Mouse (Mus musculus): ENCODE results near the gene Mfsd4a.
A peak's percentile ranks its signal among the peaks of the same experiment; 100 is the strongest.

Mfsd4a gene

DNA sequence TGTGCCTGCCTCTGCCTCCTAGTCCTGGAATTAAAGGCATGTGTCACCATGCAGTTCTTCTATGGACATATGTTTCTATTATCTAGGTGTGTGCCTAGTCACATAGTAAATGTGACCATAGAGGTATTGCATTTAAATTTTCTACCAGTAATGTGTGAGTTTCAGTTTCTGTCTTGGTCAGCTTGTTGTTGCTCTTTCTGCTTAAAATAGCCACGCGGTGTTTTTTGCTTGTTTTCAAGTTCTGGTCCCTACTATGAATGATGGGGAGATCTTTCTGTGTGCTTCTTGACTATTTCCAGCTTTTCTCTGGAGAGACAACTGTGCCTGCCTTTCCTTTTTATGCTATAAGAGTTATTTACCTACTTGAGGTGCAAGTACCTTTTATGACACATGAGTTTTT lies 56.1 kb downstream of the Mfsd4a start:
- no peak for DNase-seq

DNA sequence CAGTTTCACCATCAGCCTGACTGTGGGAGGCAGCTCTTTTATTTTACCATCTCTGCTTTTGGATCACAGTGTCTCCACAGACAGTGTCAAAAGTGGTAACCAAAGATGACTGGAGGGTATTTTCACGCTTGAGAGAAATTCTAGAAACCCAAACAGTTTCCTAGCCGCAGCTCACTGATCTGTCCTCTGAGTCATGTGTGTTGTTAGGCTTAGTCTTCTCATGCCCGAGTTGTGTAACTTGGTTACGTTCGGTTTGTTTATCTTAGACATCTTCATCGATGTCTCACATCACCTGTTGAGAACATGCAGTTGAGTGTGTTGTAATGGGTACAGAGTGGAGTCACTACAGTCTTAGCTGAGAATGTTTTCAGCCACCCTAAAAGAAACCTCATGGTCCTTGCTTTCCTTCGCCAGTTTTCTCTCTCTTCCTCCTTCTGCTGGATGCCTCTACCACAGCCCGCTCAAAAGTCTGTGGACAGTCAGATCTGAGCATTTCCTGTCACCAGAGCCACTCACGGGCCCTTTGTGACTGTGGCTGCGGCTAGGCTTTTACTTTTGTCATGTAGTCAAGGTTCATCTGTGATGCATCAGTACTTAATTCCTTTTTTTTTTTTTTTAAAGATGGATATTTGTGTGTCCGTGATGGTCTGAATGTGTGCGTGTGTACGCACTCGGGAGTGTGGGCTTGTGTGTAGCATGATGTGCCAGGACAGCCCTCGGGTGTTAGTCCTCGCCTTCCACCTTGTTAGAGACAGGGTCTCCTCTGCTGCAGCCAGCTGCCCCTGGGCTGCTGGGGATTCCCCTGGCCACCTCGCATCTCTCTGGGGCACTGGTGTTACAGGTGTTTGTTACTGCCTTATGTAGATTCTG lies 57.0 kb downstream of the Mfsd4a start:
- no peak for DNase-seq

DNA sequence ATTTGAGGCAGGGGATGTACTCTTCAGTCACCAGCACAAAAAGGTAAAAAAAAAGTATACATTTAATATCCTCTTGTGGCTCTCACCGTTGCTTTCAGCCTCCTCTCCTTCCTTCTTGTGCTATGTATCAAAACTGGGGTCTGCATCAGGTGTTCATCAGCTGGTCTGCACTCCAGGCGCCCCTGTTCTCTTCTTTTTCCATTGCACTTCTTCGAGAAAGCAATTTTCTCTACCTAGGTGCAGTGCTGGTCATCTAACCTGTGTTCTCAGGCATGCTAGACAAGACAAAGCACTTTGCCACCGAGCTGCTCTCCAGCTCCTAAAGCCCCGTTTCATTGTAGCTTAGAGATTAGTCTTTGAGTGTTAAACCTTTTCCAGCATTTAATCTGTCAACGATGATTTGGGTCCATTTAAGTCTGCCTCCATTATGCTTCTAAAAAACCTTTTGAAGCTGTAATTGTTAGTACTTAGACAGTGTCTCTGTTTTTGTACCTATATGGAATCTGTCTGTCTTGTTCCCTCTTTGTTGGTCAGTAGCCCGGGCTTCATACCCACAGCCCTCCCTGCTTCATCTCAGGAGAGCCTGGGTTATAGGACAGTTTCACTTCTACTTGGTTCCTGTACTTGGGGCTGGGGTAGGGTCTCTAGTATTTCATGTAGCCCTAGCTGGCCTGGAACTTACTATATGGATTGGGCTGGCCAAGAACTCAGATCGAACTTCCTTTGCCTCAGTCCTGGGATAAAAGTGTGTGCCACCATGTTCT lies 58.8 kb downstream of the Mfsd4a start:
- DNase-seq: no peak

DNA sequence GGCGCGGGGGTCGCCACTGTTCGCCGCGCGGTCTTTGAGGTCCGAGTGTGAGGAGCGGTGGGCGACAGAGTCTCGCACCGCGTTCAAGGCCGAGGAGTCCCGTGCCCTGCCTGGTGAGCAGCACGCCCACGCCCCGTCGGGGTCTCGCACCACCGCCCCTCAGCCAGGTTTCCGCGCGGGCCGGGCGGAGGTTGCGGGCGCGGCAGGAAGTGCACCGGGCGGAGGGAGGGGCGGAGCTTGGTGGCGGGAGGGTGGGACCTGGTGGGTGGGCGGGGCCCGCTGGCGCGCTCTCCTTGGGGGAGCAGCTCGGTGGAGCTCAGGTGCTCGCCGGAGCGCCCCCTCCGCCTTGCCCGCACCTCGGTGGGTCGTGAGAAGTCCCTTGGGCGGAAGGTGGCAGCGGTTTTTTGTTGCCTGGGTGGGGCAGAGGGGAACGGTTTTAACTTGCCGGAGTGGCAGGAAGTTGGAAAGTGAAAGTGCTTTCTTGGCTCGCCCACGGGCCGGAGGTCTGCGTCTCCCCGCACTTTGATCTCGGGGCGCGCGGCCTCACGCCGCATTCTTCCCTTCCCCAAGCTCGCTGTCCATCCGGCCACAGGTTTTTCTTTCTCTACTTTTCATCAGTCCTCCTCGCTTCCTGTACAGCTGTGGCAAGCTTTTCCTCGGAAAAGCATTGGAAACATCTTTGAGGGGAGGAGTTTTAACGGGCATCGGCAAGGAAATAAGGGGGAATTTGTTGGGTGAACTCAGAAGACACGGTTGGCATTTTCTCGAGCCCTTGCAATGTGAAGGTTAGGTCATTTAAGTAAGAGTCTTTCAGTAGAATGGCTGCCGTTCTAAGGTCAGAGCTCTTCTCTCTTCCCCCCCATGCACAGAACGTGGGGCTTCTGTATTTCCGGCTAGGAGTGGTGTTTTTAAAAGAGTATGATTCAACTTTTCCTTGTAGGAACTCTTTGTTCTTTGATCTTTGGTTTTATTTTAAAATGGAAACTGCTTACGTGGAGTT lies 59.7 kb downstream of the Mfsd4a start:
- peak; percentile 91 for DNase-seq

DNA sequence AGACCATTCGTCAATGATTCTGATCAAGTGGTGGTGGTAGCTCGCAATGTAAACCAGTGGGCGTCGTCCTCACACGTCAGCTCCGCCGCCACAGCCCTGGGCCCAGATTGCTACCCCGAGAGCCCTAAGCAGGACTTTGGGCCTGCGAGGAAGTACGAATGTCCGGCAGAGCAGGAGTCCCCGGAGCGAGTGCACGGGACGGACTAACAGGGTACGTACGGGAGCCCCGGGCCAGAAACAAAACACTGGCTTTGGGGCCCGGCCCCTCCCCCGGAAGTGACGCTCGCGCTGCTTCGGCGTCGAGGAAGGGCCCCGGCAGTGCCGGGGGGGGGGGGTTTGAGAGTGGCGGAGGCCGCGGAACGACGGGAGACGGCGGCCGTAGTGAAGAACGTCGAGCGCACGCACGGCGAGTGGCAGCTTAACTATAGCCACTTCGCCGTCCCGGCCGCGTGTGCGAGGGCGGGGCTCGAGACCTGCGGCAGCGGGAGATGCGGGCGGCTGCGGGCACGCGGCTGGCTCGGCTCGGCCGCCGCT lies 60.5 kb downstream of the Mfsd4a start, which contains the start of gene Elk4:
Elk4 (plus strand) TSS at position 326 of the 534 bp plus-strand sequence.
- DNase-seq: peak; percentile 94

DNA sequence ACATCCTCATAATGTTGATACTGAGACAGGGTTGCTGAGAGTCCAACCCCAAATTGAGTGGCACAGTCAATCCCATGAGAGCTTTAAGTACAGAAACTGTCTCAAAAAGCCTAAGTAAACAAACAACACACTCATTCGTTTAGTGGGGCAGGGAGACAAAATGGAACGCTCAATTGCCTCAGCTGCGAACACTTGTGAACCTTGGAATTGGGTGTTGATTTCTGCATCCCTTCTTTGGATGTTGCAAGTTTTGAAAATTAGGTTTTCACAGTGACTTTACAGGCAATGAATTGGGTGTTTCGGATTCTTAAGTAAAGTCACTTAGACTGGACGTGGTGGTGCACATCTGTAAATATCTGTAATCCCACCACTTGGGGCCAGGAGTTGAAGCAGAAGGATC lies 61.1 kb downstream of the Mfsd4a start:
- DNase-seq: no peak

DNA sequence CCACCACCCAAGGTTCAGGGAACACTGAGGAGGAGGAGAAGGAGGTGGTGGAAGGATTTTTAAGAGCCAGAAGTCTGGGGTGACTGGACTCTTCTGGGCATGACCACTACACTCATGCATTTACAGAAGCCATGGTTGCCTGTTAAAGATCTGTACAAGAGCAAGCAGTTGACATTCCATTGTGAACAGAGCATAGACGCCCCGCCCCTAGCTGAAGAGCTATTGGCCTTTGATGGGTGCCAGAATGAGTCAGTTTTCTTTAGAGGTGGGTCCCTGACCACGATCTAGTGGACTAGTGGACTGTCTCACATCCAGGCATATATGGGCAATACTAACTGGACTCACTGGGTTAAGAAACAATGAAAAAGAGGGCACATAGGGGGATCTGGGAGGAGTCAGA lies 61.8 kb downstream of the Mfsd4a start:
- DNase-seq: no peak

DNA sequence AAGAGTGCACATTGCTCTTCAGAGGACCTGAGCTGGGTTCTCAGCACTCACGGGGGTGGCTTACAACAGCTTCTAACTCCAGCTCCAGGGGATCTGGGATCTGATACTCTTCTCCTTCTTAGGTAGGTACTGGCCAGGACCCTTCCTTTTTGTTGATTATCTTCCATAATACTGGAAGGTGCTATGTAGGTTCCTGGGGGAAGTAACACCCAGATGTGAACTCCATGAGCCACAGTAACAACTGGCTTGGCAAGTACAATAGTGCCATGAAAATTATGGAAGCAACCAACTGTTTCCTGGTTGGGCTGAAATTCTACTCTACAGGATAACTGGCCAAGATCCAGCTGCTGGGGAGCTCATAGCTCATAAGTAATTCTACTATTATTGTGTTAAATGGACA lies 62.4 kb downstream of the Mfsd4a start:
- DNase-seq: no peak

DNA sequence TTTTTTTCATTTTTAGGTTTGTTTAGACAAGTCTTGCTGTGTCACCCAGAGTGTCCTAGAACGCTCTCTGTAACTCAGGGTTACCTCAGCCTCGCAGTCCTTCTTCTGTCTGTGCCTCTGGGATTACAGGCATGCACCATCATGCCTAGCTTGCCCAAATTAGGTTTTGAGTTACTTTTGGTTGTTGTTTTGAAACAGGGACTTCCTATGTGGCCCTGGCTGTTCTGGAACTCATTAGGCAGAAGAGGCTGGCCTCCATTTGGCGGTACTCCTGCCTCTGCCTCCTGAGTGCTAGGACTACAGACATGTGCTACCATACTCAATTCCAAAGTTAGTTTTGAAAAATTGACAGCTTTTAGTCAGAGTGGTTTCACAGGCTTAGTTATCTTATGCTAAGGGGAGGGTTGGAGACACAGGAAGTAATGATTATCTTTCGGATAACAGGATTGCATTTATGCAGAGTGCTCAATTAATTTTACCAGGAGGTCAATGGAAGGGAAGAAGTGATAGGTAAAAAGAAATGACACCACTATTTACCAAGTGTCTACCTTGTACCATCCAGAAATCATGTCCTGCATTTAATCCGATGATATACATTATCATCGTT lies 63.2 kb downstream of the Mfsd4a start:
- no peak for DNase-seq

DNA sequence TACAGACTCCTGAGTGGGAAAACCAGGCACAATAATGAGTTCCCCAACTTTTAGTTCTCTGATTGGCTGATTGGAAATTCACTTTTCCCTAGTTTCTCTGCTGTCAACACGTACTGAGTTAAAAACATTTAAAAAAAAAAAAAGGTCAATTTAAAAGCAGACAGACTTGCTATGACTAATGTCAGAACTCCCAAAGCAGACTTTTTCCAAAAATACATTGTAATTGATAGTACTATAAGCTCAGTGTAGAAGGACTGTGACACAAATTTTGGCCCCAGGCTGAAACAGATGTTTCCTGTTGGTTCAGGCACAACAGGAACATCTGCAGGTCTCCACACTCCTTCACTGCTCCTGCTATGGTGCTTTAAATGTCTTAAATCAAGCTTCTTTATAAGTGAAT lies 64.0 kb downstream of the Mfsd4a start:
- DNase-seq: no peak

DNA sequence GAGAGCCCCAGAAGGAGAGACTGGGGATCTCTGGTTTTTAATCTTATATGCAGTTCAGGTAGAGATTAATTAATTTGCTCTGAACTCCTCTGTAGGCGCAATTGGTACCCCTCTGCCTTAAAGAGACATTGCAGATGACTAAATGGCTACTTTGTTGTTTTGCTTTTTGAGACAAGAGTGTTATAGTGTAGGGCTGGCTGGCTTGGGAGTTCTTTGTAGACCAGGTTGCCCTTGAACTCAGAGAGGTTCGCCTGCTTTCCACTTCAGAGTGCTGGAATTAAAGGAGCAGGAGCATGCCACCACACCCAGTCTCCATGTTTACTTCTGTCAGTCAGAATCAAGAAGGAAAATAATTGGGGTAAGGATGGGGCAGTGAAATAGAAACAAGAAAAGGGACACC lies 64.8 kb downstream of the Mfsd4a start:
- DNase-seq: no peak

DNA sequence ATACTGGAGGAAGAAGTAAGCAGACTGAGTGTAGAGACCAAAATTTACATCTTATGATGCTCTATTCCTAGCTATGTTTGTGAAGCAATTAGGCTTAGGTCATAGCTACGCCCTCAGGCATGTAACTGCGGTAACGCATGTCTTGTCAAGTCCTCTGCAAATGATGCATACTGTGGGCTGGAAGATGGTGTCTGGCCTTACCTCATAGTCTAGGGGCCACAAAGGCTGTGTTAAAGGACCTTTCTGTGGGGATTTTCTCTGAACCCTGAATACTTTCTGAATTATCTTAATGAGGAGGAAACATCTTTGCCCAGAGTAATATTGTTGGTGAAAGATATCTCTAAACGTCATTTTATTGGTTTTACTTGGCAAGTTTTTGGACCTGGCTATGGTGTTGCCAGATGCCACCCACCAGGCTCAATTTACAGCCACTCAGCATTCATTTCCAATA lies 66.0 kb downstream of the Mfsd4a start:
- no peak for DNase-seq

DNA sequence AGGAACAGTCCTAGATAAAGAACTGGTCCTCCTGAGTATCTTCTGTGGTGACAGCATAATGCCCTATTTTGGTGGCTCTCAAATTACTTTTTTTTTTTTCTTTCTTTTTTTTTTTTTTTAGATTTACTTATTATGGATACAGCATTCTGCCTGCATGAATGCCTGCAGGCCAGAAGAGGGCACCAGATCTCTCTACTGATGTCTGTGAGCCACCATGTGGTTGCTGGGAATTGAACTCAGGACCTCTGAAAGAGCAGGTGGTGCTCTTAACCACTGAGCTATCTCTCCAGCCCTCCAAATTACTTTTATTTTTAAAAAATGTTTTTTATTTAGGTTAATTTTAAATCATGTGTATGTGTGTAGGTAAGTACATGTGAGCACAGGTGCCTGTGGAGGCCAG lies 67.4 kb downstream of the Mfsd4a start:
- DNase-seq: no peak

DNA sequence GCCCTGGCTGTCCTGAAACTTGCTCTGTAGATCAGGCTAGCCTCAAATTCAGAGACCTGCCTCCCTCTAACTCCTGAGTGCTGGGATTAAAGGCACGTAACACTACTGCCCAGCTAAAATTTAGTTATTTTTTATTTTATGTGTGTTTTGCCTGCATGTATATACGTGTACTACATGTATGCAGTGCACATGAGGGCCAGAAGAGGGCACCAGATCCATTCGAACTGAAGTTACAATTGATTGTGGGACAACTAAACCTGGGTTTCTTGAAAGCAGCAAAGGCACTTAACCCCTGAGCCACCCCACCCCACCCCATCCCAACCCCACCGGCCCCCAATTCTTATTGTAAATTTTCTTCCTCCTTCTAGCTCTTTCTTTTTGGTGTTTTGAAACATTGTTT lies 72.8 kb downstream of the Mfsd4a start:
- peak; percentile 81 for DNase-seq

DNA sequence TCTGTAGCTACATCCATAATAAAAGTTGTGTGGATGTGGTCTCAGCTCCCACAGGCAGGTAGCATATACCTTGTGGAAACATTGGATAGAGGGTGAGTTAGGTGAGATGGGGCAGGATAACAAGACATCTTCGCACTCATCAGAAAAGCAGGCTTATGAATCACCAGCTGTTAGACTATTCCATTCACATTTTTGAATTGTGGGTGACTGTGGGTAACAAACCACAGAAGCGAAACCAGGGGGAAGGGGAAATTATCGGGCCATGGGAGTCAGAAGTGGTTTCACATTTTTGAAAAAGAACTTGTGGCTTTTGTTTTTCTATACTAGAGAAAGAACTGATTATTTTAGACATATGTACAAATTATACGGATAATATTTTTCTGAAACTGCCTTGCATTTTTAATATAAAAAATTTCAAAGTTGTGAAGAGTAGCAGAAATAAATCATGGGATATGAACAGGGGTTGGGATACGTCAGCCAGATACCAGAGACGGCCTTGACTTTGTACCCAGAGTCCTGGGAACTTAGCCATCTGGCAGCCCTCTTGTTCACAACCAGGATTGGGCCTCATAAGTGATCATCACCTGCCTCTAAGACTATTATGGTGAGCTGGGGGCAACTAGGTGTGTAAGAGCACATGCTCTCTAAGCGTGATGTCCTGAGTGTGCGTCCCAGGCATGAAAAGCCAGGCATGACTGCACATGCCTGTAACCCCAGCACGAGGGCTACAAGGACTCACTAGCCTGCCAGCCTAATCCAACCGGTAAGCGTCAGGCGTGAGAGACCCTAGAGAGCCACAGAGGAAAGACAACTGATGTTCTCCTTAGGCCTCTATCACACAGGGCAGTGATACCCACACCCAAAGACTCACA lies 74.5 kb downstream of the Mfsd4a start:
- peak; percentile 64 for DNase-seq

DNA sequence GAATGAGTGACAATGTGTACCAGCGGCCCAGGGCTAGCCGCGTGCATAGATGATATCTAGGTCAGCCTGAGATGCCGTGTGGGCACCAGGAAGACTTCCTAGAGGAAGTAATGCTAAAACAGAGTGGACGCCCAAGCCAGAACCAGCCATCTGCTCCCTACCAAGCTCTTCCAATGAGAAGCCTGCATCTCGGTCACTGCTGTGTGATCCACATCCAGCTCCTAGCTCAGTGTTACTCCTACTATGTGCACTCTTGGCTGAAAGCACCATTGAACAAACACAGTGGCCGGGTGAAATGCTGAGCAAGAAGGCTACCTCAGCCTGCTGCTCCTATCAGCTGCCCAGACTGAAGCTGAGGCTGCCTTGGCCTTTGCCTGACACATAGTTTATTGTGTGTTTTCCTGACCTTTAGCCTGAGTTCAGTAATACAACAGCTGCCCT lies 75.3 kb downstream of the Mfsd4a start:
- no peak for DNase-seq

DNA sequence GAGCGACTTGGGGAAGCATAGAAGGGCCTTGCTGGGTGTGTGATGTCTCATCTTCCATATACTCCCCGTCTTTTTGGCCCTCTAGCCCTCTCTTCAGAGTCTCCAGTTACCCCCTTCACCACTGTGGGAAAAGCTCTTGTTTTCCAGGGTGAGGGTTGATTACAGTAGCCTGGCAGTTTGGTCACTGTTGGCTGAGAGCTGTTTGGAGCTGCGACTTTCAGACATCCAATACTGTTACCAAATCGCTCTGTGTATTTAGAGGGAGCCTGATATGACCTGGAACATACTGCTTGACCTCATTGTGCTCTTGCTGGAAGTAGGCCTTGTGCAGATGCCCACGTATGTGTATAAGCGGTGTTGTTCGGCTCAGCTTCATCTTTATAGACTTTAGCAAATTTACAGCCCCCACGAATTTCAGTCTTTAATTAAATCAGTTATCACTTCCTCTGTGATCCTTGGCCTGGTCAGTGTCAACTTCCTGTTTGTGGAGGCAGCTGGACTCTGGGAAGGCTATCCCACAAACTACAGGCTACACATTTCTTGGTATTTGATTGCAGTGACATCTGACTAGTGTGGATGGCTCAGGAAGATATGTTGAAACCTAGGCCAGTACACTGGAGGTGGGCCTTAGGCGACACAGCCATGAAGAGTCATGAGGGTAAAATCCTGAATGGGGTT lies 77.6 kb downstream of the Mfsd4a start:
- DNase-seq: no peak

DNA sequence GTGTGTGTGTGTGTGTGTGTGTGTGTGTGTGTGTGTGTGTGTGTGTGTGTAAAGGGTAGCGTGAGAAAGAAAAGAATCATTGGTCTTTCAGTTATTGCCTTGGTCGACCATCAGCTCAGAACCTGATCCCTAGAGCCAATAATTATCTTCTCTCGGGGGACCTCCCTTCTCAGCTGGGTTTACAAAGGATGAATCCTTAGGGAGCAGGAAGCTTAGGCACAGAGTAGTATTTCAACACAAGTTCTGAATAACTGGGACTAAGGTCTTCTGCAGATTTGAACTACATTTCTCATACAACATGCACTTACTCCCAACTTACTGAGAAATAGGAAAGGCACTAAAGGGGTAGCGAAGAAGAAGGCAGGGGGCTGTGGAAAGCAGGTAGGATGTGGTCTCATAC lies 78.4 kb downstream of the Mfsd4a start:
- no peak for DNase-seq

DNA sequence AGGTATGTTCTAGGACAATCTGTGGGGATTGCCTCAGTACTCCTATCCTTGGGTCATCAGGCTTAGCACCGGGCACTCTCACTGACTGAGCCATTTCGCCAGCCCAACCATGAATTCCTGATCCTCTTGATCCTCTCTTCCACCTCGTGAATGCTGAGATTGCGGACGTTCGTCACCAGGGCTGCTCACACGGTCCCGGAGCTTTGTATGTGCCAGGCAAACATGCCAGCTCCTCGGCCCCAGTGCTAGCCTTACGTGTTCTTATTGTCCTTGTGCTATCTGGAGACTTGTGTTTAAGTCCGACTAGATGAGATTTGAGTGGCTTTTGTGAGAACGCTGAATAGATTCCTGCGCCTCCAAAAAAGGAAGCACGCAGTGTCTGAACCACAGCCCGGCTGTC lies 80.4 kb downstream of the Mfsd4a start:
- DNase-seq: no peak

DNA sequence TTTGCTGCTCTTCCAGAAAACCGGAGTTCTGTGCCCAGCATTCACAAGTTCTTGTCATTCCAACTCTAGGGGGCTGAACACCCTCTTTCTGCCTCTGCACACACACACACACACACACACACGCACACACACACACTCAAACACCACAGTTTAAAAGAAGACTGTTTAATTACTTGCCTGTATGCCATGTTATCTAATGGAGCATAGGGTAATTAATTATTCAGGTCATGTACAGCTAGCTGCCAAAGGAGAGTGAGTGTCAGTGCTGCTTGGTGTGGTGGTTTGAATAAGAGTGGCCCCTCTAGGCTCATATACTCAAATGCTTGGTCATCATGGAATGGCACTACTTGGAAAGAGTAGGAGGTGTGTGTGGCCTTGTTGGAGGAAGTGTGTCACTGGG lies 84.1 kb downstream of the Mfsd4a start:
- DNase-seq: no peak

Measured in kidney, adult 18-20 months (tissue).